Mouse (Mus musculus) c-Kit-positive CD71-positive TER-119-positive erythroid progenitor cells, embryonic 14.5 days (primary cell): ENCODE results near the gene Cd47.

Source experiments
- DNase-seq: peaks from one replicate; pipeline ENCODE4 v3.0.0-alpha.2; 2013; ENCODE audit warnings: low spot score

Gene Cd47

GRCm38 (mm10) chr16:49799597-49800561 is at the start of gene Cd47:
Gene Cd47 (plus strand): TSS chr16:49800533.
- peak; percentile 93 for DNase-seq

- DNase-seq = no peak
Observed at GRCm38 (mm10) chr16:49752906-49753305, 47.4 kb upstream of the Cd47 start.

- no peak for DNase-seq
Observed at GRCm38 (mm10) chr16:49753318-49753717, 47.0 kb upstream of the Cd47 start.

- no peak for DNase-seq
Observed at GRCm38 (mm10) chr16:49760517-49761203, 39.7 kb upstream of the Cd47 start.

- DNase-seq = no peak
Observed at GRCm38 (mm10) chr16:49761981-49762380, 38.4 kb upstream of the Cd47 start.

- DNase-seq = peak; percentile 70
Observed at GRCm38 (mm10) chr16:49766326-49766725, 34.0 kb upstream of the Cd47 start.

- no peak for DNase-seq
Observed at GRCm38 (mm10) chr16:49768491-49769031, 31.8 kb upstream of the Cd47 start.

- peak; percentile 82 for DNase-seq
Observed at GRCm38 (mm10) chr16:49769831-49770261, 30.5 kb upstream of the Cd47 start.

GRCm38 (mm10) chr16:49770320-49771189 is 29.8 kb upstream of the Cd47 start:
- DNase-seq = no peak

- DNase-seq = peak; percentile 83
Observed at GRCm38 (mm10) chr16:49771609-49772396, 28.5 kb upstream of the Cd47 start.

- DNase-seq = no peak
Observed at GRCm38 (mm10) chr16:49772576-49772975, 27.8 kb upstream of the Cd47 start.

GRCm38 (mm10) chr16:49773068-49773467 is 27.3 kb upstream of the Cd47 start:
- no peak for DNase-seq

- no peak for DNase-seq
Observed at GRCm38 (mm10) chr16:49774059-49775001, 26.0 kb upstream of the Cd47 start.

GRCm38 (mm10) chr16:49775002-49775966 is 25.0 kb upstream of the Cd47 start:
- peak; percentile 86 for DNase-seq

- peak; percentile 83 for DNase-seq
Observed at GRCm38 (mm10) chr16:49776981-49777380, 23.4 kb upstream of the Cd47 start.

GRCm38 (mm10) chr16:49781556-49782156 is 18.7 kb upstream of the Cd47 start:
- DNase-seq = no peak

GRCm38 (mm10) chr16:49783369-49783768 is 17.0 kb upstream of the Cd47 start:
- no peak for DNase-seq

GRCm38 (mm10) chr16:49786116-49786515 is 14.2 kb upstream of the Cd47 start:
- DNase-seq = no peak
